Mouse (Mus musculus) stomach, postnatal 0 days (tissue): ENCODE data around the gene Krt20.

ENCODE experiments used
- CTCF ChIP-seq: IDR thresholded peaks from 2 replicates; pipeline ENCODE4 v1.5.1; 2016; ENCODE audit warnings: antibody characterized with exemption, low read depth, mild to moderate bottlenecking, moderate library complexity
- EP300 ChIP-seq: optimal IDR thresholded peaks from 2 replicates; pipeline ENCODE3; 2016; ENCODE audit warnings: antibody characterized with exemption

- no peak for TF ChIP-seq CTCF
- no peak for TF ChIP-seq EP300
Measured at GRCm38 (mm10) chr11:99417819-99418218, 20.1 kb downstream of the Krt20 start.
